Mouse (Mus musculus) MEL (cell line): Measurements from ENCODE around the gene N4bp2l2. TPM values are rescaled to one million over a fixed set of nuclear protein-coding genes. Genes with fewer than 3 reads are reported as not detected.
A peak's percentile ranks its signal among the peaks of the same experiment; 100 is the strongest.
"Not testable (repeated sequence)": the region's sequence is repeated elsewhere in the genome, so short reads cannot be mapped to it uniquely, and the experiment has no call there.

ENCODE experiments used
- DNase-seq: peaks from one replicate; pipeline ENCODE4 v3.0.0; 2011; ENCODE audit warnings: low read depth, low spot score
- H3K27ac ChIP-seq: 2 replicates; pipeline ENCODE4 v1.5.1; 2012; ENCODE audit warnings: low read depth, mild to moderate bottlenecking, control low read depth, low read length, moderate library complexity; ENCODE audit not compliant: control insufficient read depth
- H3K27me3 ChIP-seq, 2 experiments: fragments of 150-350 bp in 1 of 2; sonication (generic) in 1 of 2; 2 replicates each; pipeline ENCODE4 v1.6.1; 2012; ENCODE audit warnings: low read length in 2 of 2, mild to moderate bottlenecking in 2 of 2, improper control_type of control experiment in 1 of 2, moderate library complexity in 1 of 2; ENCODE audit not compliant: insufficient read depth in 2 of 2, control insufficient read depth in 1 of 2
- H3K36me3 ChIP-seq, 2 experiments: 2 replicates each; pipeline ENCODE4 v1.6.1; 2012 to 2014; ENCODE audit warnings: low read length in 2 of 2, improper control_type of control experiment in 1 of 2, inconsistent platforms in 1 of 2, mild to moderate bottlenecking in 1 of 2; ENCODE audit not compliant: insufficient read depth in 2 of 2, control insufficient read depth in 1 of 2
- H3K4me1 ChIP-seq, 2 experiments: fragments of 150-350 bp in 1 of 2; sonication (generic) in 1 of 2; 2 replicates each; pipeline ENCODE4 v1.6.1; 2012; ENCODE audit warnings: low read length in 2 of 2, improper control_type of control experiment in 1 of 2, mild to moderate bottlenecking in 1 of 2; ENCODE audit not compliant: insufficient read depth in 2 of 2, control insufficient read depth in 1 of 2
- H3K4me3 ChIP-seq, 2 experiments: fragments of 150-350 bp in 1 of 2; sonication (generic) in 1 of 2; 2 replicates each; pipeline ENCODE4 v1.5.1; 2012; ENCODE audit warnings: low read depth in 2 of 2, low read length in 2 of 2, mild to moderate bottlenecking in 2 of 2, moderate library complexity in 2 of 2, control low read depth in 1 of 2, improper control_type of control experiment in 1 of 2; ENCODE audit not compliant: control insufficient read depth in 1 of 2, insufficient read depth in 1 of 2
- H3K79me2 ChIP-seq: 2 replicates; pipeline ENCODE4 v1.6.1; 2012; ENCODE audit warnings: mild to moderate bottlenecking, low read length, moderate library complexity; ENCODE audit not compliant: control insufficient read depth, poor library complexity, insufficient read depth
- H3K9ac ChIP-seq: 2 replicates; pipeline ENCODE4 v1.6.1; 2012; ENCODE audit warnings: low read depth, mild to moderate bottlenecking, control low read depth, low read length, moderate library complexity; ENCODE audit not compliant: control insufficient read depth, poor library complexity, severe bottlenecking
- H3K9me3 ChIP-seq: fragments of 150-350 bp; sonication (generic); replicated peaks from 2 replicates; pipeline ENCODE4 v1.6.1; 2012; ENCODE audit warnings: mild to moderate bottlenecking, low read length, improper control_type of control experiment, moderate library complexity; ENCODE audit not compliant: insufficient read depth
- BHLHE40 ChIP-seq: IDR thresholded peaks from 2 replicates; pipeline ENCODE4 v1.6.1; 2012; ENCODE audit warnings: low read depth, mild to moderate bottlenecking, inconsistent platforms, low read length, improper control_type of control experiment, borderline replicate concordance
- CHD1 ChIP-seq: IDR thresholded peaks from 2 replicates; pipeline ENCODE4 v1.6.1; 2012; ENCODE audit warnings: low read depth, mild to moderate bottlenecking, inconsistent platforms, low read length, improper control_type of control experiment
- CTCF ChIP-seq, 3 experiments: IDR thresholded peaks in 2 of 3; conservative IDR thresholded peaks in 1 of 3; 2 replicates each; pipeline ENCODE4 v1.5.1; 2011 to 2012; ENCODE audit warnings: low read length in 3 of 3, low read depth in 2 of 3, mild to moderate bottlenecking in 2 of 3, improper control_type of control experiment in 1 of 3, inconsistent platforms in 1 of 3, mixed read lengths in 1 of 3, moderate library complexity in 1 of 3; ENCODE audit not compliant: control insufficient read depth in 1 of 3, insufficient read depth in 1 of 3, poor library complexity in 1 of 3, severe bottlenecking in 1 of 3
- EP300 ChIP-seq, 2 experiments: IDR thresholded peaks; 2 replicates each; pipeline ENCODE4 v1.6.1; 2011; ENCODE audit warnings: improper control_type of control experiment in 2 of 2, low read length in 2 of 2, low read depth in 1 of 2, mild to moderate bottlenecking in 1 of 2
- ETS1 ChIP-seq: IDR thresholded peaks from 2 replicates; pipeline ENCODE4 v1.6.1; 2012; ENCODE audit warnings: low read depth, mild to moderate bottlenecking, inconsistent platforms, low read length, improper control_type of control experiment, moderate library complexity
- GABPA ChIP-seq: IDR thresholded peaks from 2 replicates; pipeline ENCODE4 v1.6.1; 2012; ENCODE audit warnings: low read depth, mild to moderate bottlenecking, inconsistent platforms, low read length, improper control_type of control experiment, moderate library complexity
- GATA1 ChIP-seq: IDR thresholded peaks from 2 replicates; pipeline ENCODE4 v1.6.1; 2011; ENCODE audit warnings: low read depth, low read length, improper control_type of control experiment
- MAZ ChIP-seq: IDR thresholded peaks from 2 replicates; pipeline ENCODE4 v1.6.1; 2012; ENCODE audit warnings: low read depth, mild to moderate bottlenecking, inconsistent platforms, low read length, improper control_type of control experiment
- MEF2A ChIP-seq: IDR thresholded peaks from 2 replicates; pipeline ENCODE4 v1.6.1; 2014; ENCODE audit warnings: low read depth, mild to moderate bottlenecking, inconsistent platforms, low read length, improper control_type of control experiment; ENCODE audit not compliant: poor library complexity, insufficient replicate concordance, severe bottlenecking; ENCODE audit errors: extremely low read depth
- NELFE ChIP-seq: IDR thresholded peaks from 2 replicates; pipeline ENCODE4 v1.6.1; 2011; ENCODE audit warnings: low read depth, low read length, improper control_type of control experiment
- POLR2A ChIP-seq, 2 experiments: IDR thresholded peaks; 2 replicates each; pipeline ENCODE4 v1.6.1; 2011 to 2012; ENCODE audit warnings: low read length in 2 of 2, mild to moderate bottlenecking in 2 of 2, control low read depth in 1 of 2, improper control_type of control experiment in 1 of 2, low read depth in 1 of 2, moderate library complexity in 1 of 2; ENCODE audit not compliant: control insufficient read depth in 1 of 2, insufficient read depth in 1 of 2, poor library complexity in 1 of 2
- RAD21 ChIP-seq: IDR thresholded peaks from 2 replicates; pipeline ENCODE4 v1.6.1; 2011; ENCODE audit warnings: mild to moderate bottlenecking, low read depth, low read length, improper control_type of control experiment
- SIN3A ChIP-seq: IDR thresholded peaks from 2 replicates; pipeline ENCODE4 v1.6.1; 2012; ENCODE audit warnings: low read length, improper control_type of control experiment, inconsistent platforms
- SMC3 ChIP-seq: IDR thresholded peaks from 2 replicates; pipeline ENCODE4 v1.6.1; 2011; ENCODE audit warnings: low read depth, low read length, improper control_type of control experiment
- TCF12 ChIP-seq: IDR thresholded peaks from 2 replicates; pipeline ENCODE4 v1.6.1; 2014; ENCODE audit warnings: low read depth, mild to moderate bottlenecking, inconsistent platforms, low read length, improper control_type of control experiment, moderate library complexity
- ZKSCAN1 ChIP-seq: IDR thresholded peaks from 2 replicates; pipeline ENCODE4 v1.6.1; 2012; ENCODE audit warnings: low read depth, mild to moderate bottlenecking, inconsistent platforms, low read length, improper control_type of control experiment, moderate library complexity
- ZNF384 ChIP-seq: IDR thresholded peaks from 2 replicates; pipeline ENCODE4 v1.6.1; 2012; ENCODE audit warnings: low read depth, mild to moderate bottlenecking, inconsistent platforms, low read length, improper control_type of control experiment
- polyA plus RNA-seq, 2 experiments: library from polyadenylated mRNA; stranded (reverse) in 1 of 2; unstranded in 1 of 2; fragments of >175 nt in 1 of 2; fragments of >200 nt in 1 of 2; gene quantifications; 2 replicates each; pipeline versions ENCODE4 v1.2.1 to v1.2.4; 2012; ENCODE audit warnings: low replicate concordance in 2 of 2, low read depth in 1 of 2; ENCODE audit not compliant: insufficient read length in 2 of 2, insufficient read depth in 1 of 2, missing spikeins in 1 of 2
- total RNA-seq: library from RNA; depleted of rRNA; stranded (reverse); fragments of 300-350 nt; gene quantifications from 2 replicates; pipeline ENCODE4 v1.2.3, GENCODE M21; 2012

Gene N4bp2l2
- total and polyA plus RNA-seq, 3 experiments, result 67.5 to 74.9 TPM; not detected in 1

DNA sequence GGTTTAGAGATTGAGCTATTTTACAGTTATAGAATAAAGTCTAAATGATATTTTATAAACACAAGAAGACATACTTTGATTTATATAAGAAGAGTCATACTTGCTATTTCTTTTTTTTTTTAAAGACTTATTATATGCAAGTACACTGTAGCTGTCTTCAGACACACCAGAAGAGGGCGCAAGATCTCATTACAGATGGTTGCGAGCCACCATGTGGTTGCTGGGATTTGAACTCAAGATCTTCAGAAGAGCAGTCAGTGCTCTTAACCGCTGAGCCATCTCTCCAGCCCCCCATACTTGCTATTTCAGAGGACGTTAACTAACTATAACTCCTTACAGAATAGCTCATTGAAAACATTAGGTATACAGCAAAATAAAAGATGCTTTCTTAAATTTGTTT, 22.6 kb downstream of the N4bp2l2 start:
- peaks cover 34 to 84% of the 10 kb centered on the region in 2 experiments for H3K36me3 ChIP-seq
- TF ChIP-seq ZNF384 (0 out of 2 replicates have a peak, but pooled peaks have one; percentile 5), CTCF (IDR thresholded peaks at IDR 0.05 in 2 of 3, conservative IDR thresholded peaks at IDR 0.05 in 1 of 3; ENCODE audit: control insufficient read depth in 1 of 3, insufficient read depth in 1 of 3, low read depth in 2 of 3, low read length in 3 of 3, poor library complexity in 1 of 3, severe bottlenecking in 1 of 3) (peak in 1 of 3 experiments; percentile 27; a peak in 2 of 6 replicates)

DNA sequence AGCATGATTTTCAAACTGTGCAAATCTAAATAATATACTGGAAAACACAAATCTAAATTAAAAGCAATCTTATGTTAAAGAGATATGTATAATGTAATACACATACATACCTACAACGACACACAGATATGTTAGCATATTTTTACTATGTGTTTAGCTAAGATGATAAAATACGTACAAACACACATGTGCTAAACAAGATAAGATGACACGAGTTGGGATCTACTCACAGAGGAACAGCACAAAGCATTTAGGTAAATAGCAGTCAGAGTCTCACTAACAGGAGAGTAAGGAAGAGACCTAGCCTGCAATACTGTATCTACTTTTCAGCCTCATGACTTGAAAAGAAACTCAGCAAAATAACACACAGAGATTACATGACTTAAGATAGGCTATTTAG, 24.5 kb downstream of the N4bp2l2 start:
- peaks cover 3% of the 10 kb centered on the region; the same call in 1 of the 2 replicates for H3K79me2 ChIP-seq
- H3K27me3 ChIP-seq, result no peaks in the 10 kb centered on the region
- H3K4me3 ChIP-seq, result no peak overlapping the region
- DNase-seq, result no peak
- H3K27ac ChIP-seq, result no peak overlapping the region
- peaks cover 29 to 78% of the 10 kb centered on the region in 2 experiments for H3K36me3 ChIP-seq
- TF ChIP-seq MEF2A (no peak), ETS1 (no peak), POLR2A (IDR thresholded peaks at IDR 0.05; ENCODE audit: control insufficient read depth in 1 of 2, insufficient read depth in 1 of 2, low read depth in 1 of 2, low read length in 2 of 2, poor library complexity in 1 of 2) (peak in 1 of 2 experiments; percentile 22; a peak in 1 of 4 replicates), RAD21 (no peak), SIN3A (peak; percentile 51; the same call in 1 of the 2 replicates), ZKSCAN1 (no peak), CTCF (IDR thresholded peaks at IDR 0.05 in 2 of 3, conservative IDR thresholded peaks at IDR 0.05 in 1 of 3; ENCODE audit: control insufficient read depth in 1 of 3, insufficient read depth in 1 of 3, low read depth in 2 of 3, low read length in 3 of 3, poor library complexity in 1 of 3, severe bottlenecking in 1 of 3) (no peak), NELFE (no peak), MAZ (no peak), GABPA (no peak), GATA1 (peak; percentile 40; the same call in 1 of the 2 replicates), EP300 (IDR thresholded peaks at IDR 0.05; ENCODE audit: low read depth in 1 of 2, low read length in 2 of 2) (peak; percentile 42 to 62; a peak in 2 of 4 replicates), TCF12 (peak; percentile 21; the same call in 1 of the 2 replicates), BHLHE40 (no peak), CHD1 (no peak), SMC3 (no peak)
- H3K4me1 ChIP-seq, result peaks cover 0 to 20% of the 10 kb centered on the region in 2 experiments; a peak in 3 of 4 replicates
- no peak overlapping the region for H3K9ac ChIP-seq
- H3K9me3 ChIP-seq, result no peaks in the 10 kb centered on the region

More for the DNA sequence above, 22.6 kb downstream of the N4bp2l2 start:
- not testable (repeated sequence) for H3K9ac ChIP-seq, H3K27me3 ChIP-seq, DNase-seq, H3K27ac ChIP-seq, H3K4me3 ChIP-seq, H3K9me3 ChIP-seq, H3K79me2 ChIP-seq
- H3K4me1 ChIP-seq, result peaks cover 0 to 27% of the 10 kb centered on the region in 2 experiments; a peak in 3 of 4 replicates
